Mouse (Mus musculus): ENCODE measurements around the gene Ess2. TPM values are rescaled to one million over a fixed set of nuclear protein-coding genes. Genes with fewer than 3 reads are reported as not detected.
A peak's percentile ranks its signal among the peaks of the same experiment; 100 is the strongest.

Ess2 gene
- polyA plus RNA-seq, 1 experiment from 2014 or later = 25.0 TPM

GRCm38 (mm10) chr16:17884116-17884515 is 27.0 kb downstream of the Ess2 start:
- ATAC-seq (replicated peaks; ENCODE audit: insufficient number of reproducible peaks, insufficient read depth, low FRiP score, low read depth) = no peak
- WGBS = 60% methylated on average over 6 of the region's 6 CpGs
- no peak overlapping the region for H3K27ac ChIP-seq
- no peak overlapping the region for H3K4me3 ChIP-seq
- peaks cover 20% of the 10 kb centered on the region for H3K4me1 ChIP-seq (replicated peaks)
- H3K4me2 ChIP-seq = no peak overlapping the region
- H3K27me3 ChIP-seq = no peaks in the 10 kb centered on the region
- H3K36me3 ChIP-seq = no peaks in the 10 kb centered on the region; the same call in 1 of the 2 replicates
- no peaks in the 10 kb centered on the region for H3K9me3 ChIP-seq (replicated peaks)
- no peak overlapping the region for H3K9ac ChIP-seq

- Histone ChIP-seq H3K4me3 (no peak overlapping the region), H3K4me1 (replicated peaks) (peaks cover 20% of the 10 kb centered on the region), H3K27me3 (no peaks in the 10 kb centered on the region), H3K9me3 (replicated peaks) (no peaks in the 10 kb centered on the region), H3K4me2 (no peak overlapping the region), H3K27ac (no peak overlapping the region), H3K36me3 (no peaks in the 10 kb centered on the region; the same call in 1 of the 2 replicates), H3K9ac (no peak overlapping the region)
- no peak for ATAC-seq (replicated peaks; ENCODE audit: insufficient number of reproducible peaks, insufficient read depth, low FRiP score, low read depth)
Observed at GRCm38 (mm10) chr16:17882196-17882595, 29.0 kb downstream of the Ess2 start.

- no peaks in the 10 kb centered on the region for H3K27me3 ChIP-seq
- H3K9ac ChIP-seq = no peak overlapping the region
- no peaks in the 10 kb centered on the region; the same call in 1 of the 2 replicates for H3K36me3 ChIP-seq
- H3K27ac ChIP-seq = no peak overlapping the region
- no peak for ATAC-seq (replicated peaks; ENCODE audit: insufficient number of reproducible peaks, insufficient read depth, low FRiP score, low read depth)
- peaks cover 29% of the 10 kb centered on the region for H3K4me1 ChIP-seq (replicated peaks)
- no peak overlapping the region for H3K4me2 ChIP-seq
- H3K9me3 ChIP-seq (replicated peaks) = no peaks in the 10 kb centered on the region
- 80% methylated on average over 4 of the region's 4 CpGs for WGBS
- no peak overlapping the region for H3K4me3 ChIP-seq
Observed at GRCm38 (mm10) chr16:17879571-17879970, 31.6 kb downstream of the Ess2 start.

- 87% methylated on average over 1 of the region's 1 CpGs for WGBS
- ATAC-seq (replicated peaks; ENCODE audit: insufficient number of reproducible peaks, insufficient read depth, low FRiP score, low read depth) = no peak
- no peak overlapping the region for H3K9ac ChIP-seq
- peaks cover 7% of the 10 kb centered on the region; the same call in 1 of the 2 replicates for H3K36me3 ChIP-seq
- H3K4me1 ChIP-seq (replicated peaks) = peaks cover 37% of the 10 kb centered on the region
- H3K9me3 ChIP-seq (replicated peaks) = no peaks in the 10 kb centered on the region
- H3K27me3 ChIP-seq = no peaks in the 10 kb centered on the region
- H3K4me3 ChIP-seq = no peak overlapping the region
- H3K27ac ChIP-seq = no peak overlapping the region
- no peak overlapping the region for H3K4me2 ChIP-seq
Observed at GRCm38 (mm10) chr16:17876096-17876495, 35.1 kb downstream of the Ess2 start.

GRCm38 (mm10) chr16:17875174-17875573 is 36.0 kb downstream of the Ess2 start:
- Histone ChIP-seq H3K4me1 (replicated peaks) (peaks cover 41% of the 10 kb centered on the region), H3K4me3 (no peak overlapping the region), H3K27ac (peak overlapping the region; percentile 52), H3K9me3 (replicated peaks) (no peaks in the 10 kb centered on the region), H3K36me3 (peaks cover 9% of the 10 kb centered on the region; the same call in 1 of the 2 replicates), H3K4me2 (no peak overlapping the region), H3K27me3 (no peaks in the 10 kb centered on the region), H3K9ac (no peak overlapping the region)
- no peak; the same call in 1 of the 2 replicates for ATAC-seq (replicated peaks; ENCODE audit: insufficient number of reproducible peaks, insufficient read depth, low FRiP score, low read depth)
- WGBS = 30% methylated on average over 4 of the region's 4 CpGs

- peaks cover 11% of the 10 kb centered on the region; the same call in 1 of the 2 replicates for H3K36me3 ChIP-seq
- H3K4me1 ChIP-seq (replicated peaks) = peaks cover 36% of the 10 kb centered on the region
- H3K4me2 ChIP-seq = no peak overlapping the region
- no peaks in the 10 kb centered on the region for H3K27me3 ChIP-seq
- no peak overlapping the region for H3K4me3 ChIP-seq
- H3K27ac ChIP-seq = peak overlapping the region; percentile 17
- H3K9me3 ChIP-seq (replicated peaks) = no peaks in the 10 kb centered on the region
- ATAC-seq (replicated peaks; ENCODE audit: insufficient number of reproducible peaks, insufficient read depth, low FRiP score, low read depth) = no peak
- H3K9ac ChIP-seq = no peak overlapping the region
- 21% methylated on average over 4 of the region's 4 CpGs for WGBS
Observed at GRCm38 (mm10) chr16:17872995-17873394, 38.2 kb downstream of the Ess2 start.

- no peak overlapping the region for H3K4me3 ChIP-seq
- peaks cover 36% of the 10 kb centered on the region for H3K4me1 ChIP-seq (replicated peaks)
- WGBS = 42% methylated on average over 5 of the region's 5 CpGs
- no peak for ATAC-seq (replicated peaks; ENCODE audit: insufficient number of reproducible peaks, insufficient read depth, low FRiP score, low read depth)
- H3K9me3 ChIP-seq (replicated peaks) = no peaks in the 10 kb centered on the region
- H3K27me3 ChIP-seq = no peaks in the 10 kb centered on the region
- H3K4me2 ChIP-seq = no peak overlapping the region
- peaks cover 14% of the 10 kb centered on the region; the same call in 1 of the 2 replicates for H3K36me3 ChIP-seq
- no peak overlapping the region for H3K9ac ChIP-seq
- H3K27ac ChIP-seq = no peak overlapping the region
Observed at GRCm38 (mm10) chr16:17871248-17871647, 39.9 kb downstream of the Ess2 start.

- Histone ChIP-seq H3K27ac (no peak overlapping the region), H3K9ac (no peak overlapping the region), H3K36me3 (0 out of 2 replicates have a peak, but pooled peaks cover 8% of the 10 kb centered on the region), H3K4me3 (no peak overlapping the region), H3K4me2 (no peak overlapping the region), H3K27me3 (no peaks in the 10 kb centered on the region), H3K4me1 (replicated peaks) (peaks cover under 1% of the 10 kb centered on the region; the same call in 1 of the 2 replicates), H3K9me3 (replicated peaks) (no peaks in the 10 kb centered on the region)
- 74% methylated on average over 6 of the region's 6 CpGs for WGBS
- no peak for ATAC-seq (replicated peaks; ENCODE audit: insufficient number of reproducible peaks, insufficient read depth, low FRiP score, low read depth)
Observed at GRCm38 (mm10) chr16:17865770-17866169, 45.4 kb downstream of the Ess2 start.

- H3K9me3 ChIP-seq (replicated peaks) = no peaks in the 10 kb centered on the region
- H3K36me3 ChIP-seq = 0 out of 2 replicates have a peak, but pooled peaks cover 7% of the 10 kb centered on the region
- H3K27me3 ChIP-seq = no peaks in the 10 kb centered on the region
- no peak overlapping the region for H3K4me2 ChIP-seq
- H3K9ac ChIP-seq = no peak overlapping the region
- H3K4me3 ChIP-seq = no peak overlapping the region
- H3K27ac ChIP-seq = no peak overlapping the region
- ATAC-seq (replicated peaks; ENCODE audit: insufficient number of reproducible peaks, insufficient read depth, low FRiP score, low read depth) = no peak
- H3K4me1 ChIP-seq (replicated peaks) = no peaks in the 10 kb centered on the region; the same call in 1 of the 2 replicates
- WGBS = 85% methylated on average over 2 of the region's 2 CpGs
Observed at GRCm38 (mm10) chr16:17865293-17865692, 45.9 kb downstream of the Ess2 start.

- H3K4me2 ChIP-seq = no peak overlapping the region
- H3K9ac ChIP-seq = no peak overlapping the region
- no peak overlapping the region for H3K27ac ChIP-seq
- peaks cover 54% of the 10 kb centered on the region for H3K36me3 ChIP-seq
- H3K4me3 ChIP-seq = no peak overlapping the region
- no peaks in the 10 kb centered on the region for H3K4me1 ChIP-seq (replicated peaks)
- no peaks in the 10 kb centered on the region for H3K9me3 ChIP-seq (replicated peaks)
- no peaks in the 10 kb centered on the region for H3K27me3 ChIP-seq
- ATAC-seq (replicated peaks; ENCODE audit: insufficient number of reproducible peaks, insufficient read depth, low FRiP score, low read depth) = no peak
Observed at GRCm38 (mm10) chr16:17858592-17858991, 52.6 kb downstream of the Ess2 start.

- Histone ChIP-seq H3K4me2 (no peak overlapping the region), H3K9ac (no peak overlapping the region), H3K36me3 (peaks cover 64% of the 10 kb centered on the region), H3K4me3 (no peak overlapping the region), H3K27me3 (no peaks in the 10 kb centered on the region), H3K27ac (no peak overlapping the region), H3K9me3 (replicated peaks) (no peaks in the 10 kb centered on the region), H3K4me1 (replicated peaks) (no peaks in the 10 kb centered on the region)
- WGBS = 87% methylated on average over 7 of the region's 7 CpGs
- ATAC-seq (replicated peaks; ENCODE audit: insufficient number of reproducible peaks, insufficient read depth, low FRiP score, low read depth) = no peak
Observed at GRCm38 (mm10) chr16:17857157-17857556, 54.0 kb downstream of the Ess2 start.

- H3K4me1 ChIP-seq (replicated peaks) = no peaks in the 10 kb centered on the region
- H3K9ac ChIP-seq = no peak overlapping the region
- peaks cover 80% of the 10 kb centered on the region for H3K36me3 ChIP-seq
- H3K9me3 ChIP-seq (replicated peaks) = no peaks in the 10 kb centered on the region
- no peak for ATAC-seq (replicated peaks; ENCODE audit: insufficient number of reproducible peaks, insufficient read depth, low FRiP score, low read depth)
- H3K27me3 ChIP-seq = no peaks in the 10 kb centered on the region
- no peak overlapping the region for H3K4me3 ChIP-seq
- no peak overlapping the region for H3K4me2 ChIP-seq
- WGBS = 82% methylated on average over 2 of the region's 2 CpGs
- H3K27ac ChIP-seq = no peak overlapping the region
Observed at GRCm38 (mm10) chr16:17853263-17853662, 57.9 kb downstream of the Ess2 start.
